In the genomic region with DNA sequence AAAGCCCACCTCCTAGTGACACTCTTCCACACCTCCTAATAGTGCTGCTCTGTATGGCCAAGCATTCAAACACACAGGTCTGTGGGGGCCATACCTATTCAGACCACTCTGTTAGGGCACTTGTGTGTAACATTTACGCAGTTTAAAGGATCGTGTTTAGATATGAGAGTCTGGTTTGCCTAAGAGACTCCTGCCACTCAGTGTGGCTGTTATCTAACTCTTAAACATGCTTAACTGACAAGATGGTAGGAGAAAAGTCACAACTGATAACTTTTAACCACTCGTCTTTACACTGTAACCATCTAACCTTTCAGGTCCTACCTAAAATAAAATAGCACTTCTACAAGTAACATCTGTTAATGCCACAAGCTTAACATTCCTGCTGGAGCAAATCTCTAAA, we compare ENCODE assay signal across 28 mouse cellular contexts.
DNase-seq lines count a peak whose midpoint lies in the region; ATAC-seq and TF ChIP-seq lines count a peak whose summit lies in the region.
"Had no signal": no experiment of that assay in that cellular context is flagged by ENCODE, and none has a peak within 500 bp of the region (broad histone marks: within the 10 kb centered on the region; RNA-seq: fewer than 3 reads in every experiment).

No protein-coding gene starts in this region.

- no peak for TF ChIP-seq CTCF in MEL (IDR thresholded peaks at IDR 0.05 in 2 of 3, conservative IDR thresholded peaks at IDR 0.05 in 1 of 3; ENCODE audit: control insufficient read depth in 1 of 3, insufficient read depth in 1 of 3, low read depth in 2 of 3, low read length in 3 of 3, poor library complexity in 1 of 3, severe bottlenecking in 1 of 3)

- 46% methylated on average over 3 of the region's 3 CpGs for WGBS in heart, embryonic 12.5 days
- 25% methylated on average over 3 of the region's 3 CpGs for WGBS in liver, embryonic 15.5 days (ENCODE audit: insufficient replicate concordance)
- 94% methylated on average over 3 of the region's 3 CpGs for WGBS in hindbrain, embryonic 10.5 days

- no peak overlapping the region for H3K4me3 ChIP-seq in heart, embryonic 12.5 days
- H3K4me3 ChIP-seq in MEL (ENCODE audit: control insufficient read depth in 1 of 2, insufficient read depth in 1 of 2, low read depth in 2 of 2, low read length in 2 of 2), result no peak overlapping the region
- H3K4me3 ChIP-seq in liver, embryonic 15.5 days (replicated peaks), result no peak overlapping the region
- H3K4me3 ChIP-seq in hindbrain, embryonic 10.5 days, result no peak overlapping the region
- H3K4me3 ChIP-seq: forebrain, embryonic 10.5 days; forebrain, embryonic 15.5 days; gastrocnemius, adult 2 months; layer of hippocampus, adult 2 months; limb, embryonic 10.5 days; limb, embryonic 15.5 days; lung, embryonic 15.5 days; megakaryocyte, embryonic 14.5 days; midbrain, embryonic 13.5 days; neural tube, embryonic 13.5 days had no signal

- ATAC-seq in heart, embryonic 12.5 days (ENCODE audit: insufficient number of reproducible peaks, low FRiP score), result no peak
- ATAC-seq in liver, embryonic 15.5 days (ENCODE audit: insufficient read depth), result peak; percentile 57; the same call in 1 of the 2 replicates
- no peak for ATAC-seq in megakaryocyte, adult 5-6 weeks (ENCODE audit: poor library complexity, severe bottlenecking)
- ATAC-seq: CD4-positive, CD25-positive, alpha-beta regulatory T cell, adult 4 months; forebrain, embryonic 15.5 days; intestine, postnatal 0 days; midbrain, embryonic 13.5 days had no signal

- H3K4me1 ChIP-seq in heart, embryonic 12.5 days (replicated peaks), result peaks cover 67% of the 10 kb centered on the region
- peaks cover 0 to 2% of the 10 kb centered on the region in 2 experiments; a peak in 1 of 4 replicates for H3K4me1 ChIP-seq in MEL (ENCODE audit: control insufficient read depth in 1 of 2, insufficient read depth in 2 of 2, low read length in 2 of 2)
- H3K4me1 ChIP-seq in liver, embryonic 15.5 days (replicated peaks), result peaks cover 32% of the 10 kb centered on the region
- peaks cover 8% of the 10 kb centered on the region; the same call in 1 of the 2 replicates for H3K4me1 ChIP-seq in hindbrain, embryonic 10.5 days (replicated peaks)
- H3K4me1 ChIP-seq: megakaryocyte, embryonic 14.5 days had no signal

- no peak for DNase-seq in heart, postnatal 4 days
- DNase-seq in MEL (ENCODE audit: low read depth, low spot score), result peak; percentile 25
- DNase-seq in c-Kit-positive CD71-positive TER-119-positive erythroid progenitor cells, embryonic 14.5 days (ENCODE audit: low spot score), result peak; percentile 12
- DNase-seq in hindbrain, embryonic 10.5 days (ENCODE audit: low spot score), result no peak
- no peak for DNase-seq in kidney, postnatal 36 days
- DNase-seq: adrenal gland, postnatal 25 days; cerebellum, adult 2 months; cerebellum, postnatal 14 days; gastrocnemius, adult 2 months; gastrocnemius, postnatal 36 days; heart, postnatal 14 days; kidney, postnatal 25 days; right cerebral cortex, postnatal 4 days had no signal

- no peaks in the 10 kb centered on the region for H3K27me3 ChIP-seq in heart, embryonic 12.5 days (replicated peaks)
- no peaks in the 10 kb centered on the region for H3K27me3 ChIP-seq in MEL (ENCODE audit: control insufficient read depth in 1 of 2, insufficient read depth in 2 of 2, low read length in 2 of 2)
- no peaks in the 10 kb centered on the region for H3K27me3 ChIP-seq in liver, embryonic 15.5 days
- no peaks in the 10 kb centered on the region for H3K27me3 ChIP-seq in hindbrain, embryonic 10.5 days (ENCODE audit: insufficient read depth, poor library complexity, severe bottlenecking)
- H3K27me3 ChIP-seq: forebrain, embryonic 15.5 days; limb, embryonic 15.5 days; lung, embryonic 15.5 days; megakaryocyte, embryonic 14.5 days; midbrain, embryonic 13.5 days; neural tube, embryonic 13.5 days had no signal

- no peaks in the 10 kb centered on the region for H3K79me2 ChIP-seq in MEL (ENCODE audit: control insufficient read depth, insufficient read depth, low read length, poor library complexity)

- TF ChIP-seq POLR2A in MEL (IDR thresholded peaks at IDR 0.05; ENCODE audit: control insufficient read depth in 1 of 2, insufficient read depth in 1 of 2, low read depth in 1 of 2, low read length in 2 of 2, poor library complexity in 1 of 2), result no peak

- H3K9ac ChIP-seq in heart, embryonic 12.5 days, result no peak overlapping the region
- H3K9ac ChIP-seq in MEL (ENCODE audit: control insufficient read depth, low read depth, low read length, poor library complexity, severe bottlenecking), result no peak overlapping the region
- no peak overlapping the region for H3K9ac ChIP-seq in liver, embryonic 15.5 days
- H3K9ac ChIP-seq: forebrain, embryonic 15.5 days; hindbrain, embryonic 14.5 days; limb, embryonic 15.5 days; lung, embryonic 15.5 days; midbrain, embryonic 13.5 days; neural tube, embryonic 13.5 days had no signal

- no peak for TF ChIP-seq RAD21 in MEL (IDR thresholded peaks at IDR 0.05; ENCODE audit: low read depth, low read length)

- no peaks in the 10 kb centered on the region for H3K9me3 ChIP-seq in heart, embryonic 12.5 days (replicated peaks)
- no peaks in the 10 kb centered on the region for H3K9me3 ChIP-seq in MEL (replicated peaks; ENCODE audit: insufficient read depth, low read length)
- H3K9me3 ChIP-seq in liver, embryonic 15.5 days (replicated peaks), result no peaks in the 10 kb centered on the region
- no peaks in the 10 kb centered on the region for H3K9me3 ChIP-seq in hindbrain, embryonic 10.5 days
- H3K9me3 ChIP-seq: forebrain, embryonic 10.5 days; forebrain, embryonic 15.5 days; limb, embryonic 10.5 days; limb, embryonic 15.5 days; lung, embryonic 15.5 days; megakaryocyte, embryonic 14.5 days; midbrain, embryonic 13.5 days; neural tube, embryonic 13.5 days had no signal

- TF ChIP-seq EP300 in MEL (IDR thresholded peaks at IDR 0.05; ENCODE audit: low read depth in 1 of 2, low read length in 2 of 2), result peak in 1 of 2 experiments; percentile 49; a peak in 2 of 4 replicates

- H3K4me2 ChIP-seq in heart, embryonic 12.5 days, result no peak overlapping the region
- no peak overlapping the region for H3K4me2 ChIP-seq in liver, embryonic 15.5 days
- H3K4me2 ChIP-seq: forebrain, embryonic 15.5 days; hindbrain, embryonic 14.5 days; limb, embryonic 15.5 days; lung, embryonic 15.5 days; midbrain, embryonic 13.5 days; neural tube, embryonic 13.5 days had no signal

- H3K27ac ChIP-seq in heart, embryonic 12.5 days (ENCODE audit: poor library complexity, severe bottlenecking), result peak overlapping the region; percentile 64
- H3K27ac ChIP-seq in MEL (ENCODE audit: control insufficient read depth, low read depth, low read length), result no peak overlapping the region
- H3K27ac ChIP-seq in liver, embryonic 15.5 days (replicated peaks), result 0 out of 2 replicates have a peak overlapping the region, but pooled peaks have one; percentile 25
- H3K27ac ChIP-seq in hindbrain, embryonic 10.5 days, result no peak overlapping the region
- H3K27ac ChIP-seq: forebrain, embryonic 10.5 days; forebrain, embryonic 15.5 days; gastrocnemius, adult 2 months; hindbrain, embryonic 14.5 days; layer of hippocampus, adult 2 months; limb, embryonic 10.5 days; limb, embryonic 15.5 days; lung, embryonic 15.5 days; midbrain, embryonic 13.5 days; neural tube, embryonic 13.5 days had no signal

- H3K36me3 ChIP-seq in heart, embryonic 12.5 days, result 0 out of 2 replicates have a peak, but pooled peaks cover 8% of the 10 kb centered on the region
- H3K36me3 ChIP-seq in MEL (ENCODE audit: control insufficient read depth in 1 of 2, insufficient read depth in 2 of 2, low read length in 2 of 2), result peaks cover 0 to 5% of the 10 kb centered on the region in 2 experiments; a peak in 2 of 4 replicates
- no peaks in the 10 kb centered on the region for H3K36me3 ChIP-seq in liver, embryonic 15.5 days (replicated peaks)
- H3K36me3 ChIP-seq in hindbrain, embryonic 10.5 days, result no peaks in the 10 kb centered on the region; the same call in 1 of the 2 replicates
- H3K36me3 ChIP-seq: forebrain, embryonic 10.5 days; limb, embryonic 10.5 days; lung, embryonic 15.5 days; midbrain, embryonic 13.5 days; neural tube, embryonic 13.5 days had no signal

TF ChIP-seq in MEL, 35 proteins besides CTCF, POLR2A, EP300 and RAD21:
- TF ChIP-seq POLR2AphosphoS2 (IDR thresholded peaks at IDR 0.05; ENCODE audit: low read length) (no peak), E2F4 (IDR thresholded peaks at IDR 0.05; ENCODE audit: borderline replicate concordance, low read depth, low read length) (no peak), KAT2A (conservative IDR thresholded peaks at IDR 0.05; ENCODE audit: low read depth, low read length) (no peak), GATA1 (IDR thresholded peaks at IDR 0.05; ENCODE audit: low read depth, low read length) (peak; percentile 38), TAL1 (IDR thresholded peaks at IDR 0.05; ENCODE audit: low read length) (no peak), ELF1 (IDR thresholded peaks at IDR 0.05; ENCODE audit: low read depth, low read length) (no peak), TCF12 (IDR thresholded peaks at IDR 0.05; ENCODE audit: low read depth, low read length) (peak; percentile 41; the same call in 1 of the 2 replicates), CHD1 (IDR thresholded peaks at IDR 0.05; ENCODE audit: low read depth, low read length) (no peak), MXI1 (IDR thresholded peaks at IDR 0.05; ENCODE audit: low read depth, low read length) (no peak), TBP (IDR thresholded peaks at IDR 0.05; ENCODE audit: low read depth, low read length) (no peak), NRF1 (IDR thresholded peaks at IDR 0.05; ENCODE audit: insufficient read depth, low read depth, low read length, poor library complexity, severe bottlenecking) (no peak), NELFE (IDR thresholded peaks at IDR 0.05; ENCODE audit: low read depth, low read length) (no peak), USF2 (IDR thresholded peaks at IDR 0.05; ENCODE audit: borderline replicate concordance in 1 of 2, insufficient read depth in 1 of 2, low read depth in 1 of 2, low read length in 2 of 2) (no peak), ETS1 (IDR thresholded peaks at IDR 0.05; ENCODE audit: low read depth, low read length) (no peak)

Comparison
In these comparisons a context has a peak if more than half of its experiments do, and no peak if none do; other contexts are left out.
1. H3K27ac ChIP-seq: peak in heart, embryonic 12.5 days (single experiment) and liver, embryonic 15.5 days (single experiment); none in MEL (single experiment) and hindbrain, embryonic 10.5 days (single experiment).
2. DNase-seq: peak in MEL (single experiment) and c-Kit-positive CD71-positive TER-119-positive erythroid progenitor cells, embryonic 14.5 days (single experiment); none in heart, postnatal 4 days (single experiment), hindbrain, embryonic 10.5 days (single experiment) and kidney, postnatal 36 days (0 of 2).